Mouse (Mus musculus) C2C12 (cell line): Measurements from ENCODE around the gene Ifi202b. TPM values are rescaled to one million over a fixed set of nuclear protein-coding genes. Genes with fewer than 3 reads are reported as not detected.
"Not testable (repeated sequence)": the region's sequence is repeated elsewhere in the genome, so short reads cannot be mapped to it uniquely, and the experiment has no call there.

Experiments used
- H3K27me3 ChIP-seq: one replicate; pipeline ENCODE4 v1.6.1; 2011; ENCODE audit not compliant: control insufficient read depth, insufficient read depth, insufficient read length
- H3K36me3 ChIP-seq: one replicate; pipeline ENCODE4 v1.6.1; 2011; ENCODE audit not compliant: control insufficient read depth, insufficient read depth
- H3K4me3 ChIP-seq: one replicate; pipeline ENCODE4 v1.5.1; 2011; ENCODE audit warnings: mild to moderate bottlenecking, control low read depth; ENCODE audit not compliant: poor library complexity, insufficient read depth, severe bottlenecking
- H3K79me2 ChIP-seq: one replicate; pipeline ENCODE4 v1.6.1; 2011; ENCODE audit not compliant: control insufficient read depth, insufficient read depth
- H3K79me3 ChIP-seq: one replicate; pipeline ENCODE4 v1.6.1; 2011; ENCODE audit warnings: low read depth, control low read depth
- H3ac ChIP-seq: one replicate; pipeline ENCODE3; 2011; ENCODE audit warnings: low read depth; ENCODE audit not compliant: control insufficient read depth, insufficient read length
- CEBPB ChIP-seq: IDR thresholded peaks from one replicate; pipeline ENCODE4 v1.6.1; 2011; ENCODE audit warnings: low read depth, mild to moderate bottlenecking, control low read depth, moderate library complexity
- CTCF ChIP-seq: IDR thresholded peaks from one replicate; pipeline ENCODE4 v1.5.1; 2011; ENCODE audit not compliant: control insufficient read depth, insufficient read depth, insufficient read length
- FOSL1 ChIP-seq: IDR thresholded peaks from one replicate; pipeline ENCODE4 v1.8.0; 2011; ENCODE audit warnings: mild to moderate bottlenecking, low read length; ENCODE audit not compliant: poor library complexity, insufficient read depth, severe bottlenecking
- MAX ChIP-seq: IDR thresholded peaks from one replicate; pipeline ENCODE4 v1.6.1; 2011; ENCODE audit warnings: mild to moderate bottlenecking, control low read depth
- MYOD1 ChIP-seq: IDR thresholded peaks from one replicate; pipeline ENCODE4 v1.6.1; 2011; ENCODE audit warnings: low read depth; ENCODE audit not compliant: control insufficient read depth, insufficient read length
- MYOG ChIP-seq: IDR thresholded peaks from one replicate; pipeline ENCODE4 v1.6.1; 2011; ENCODE audit not compliant: control insufficient read depth, insufficient read length; ENCODE audit errors: extremely low read depth
- polyA plus RNA-seq: library from polyadenylated mRNA; unstranded; fragments of >200 nt; fragmentation: generic; extraction: Trizol; gene quantifications from one replicate; pipeline ENCODE4 v1.2.1, GENCODE M21; 2012; ENCODE audit warnings: missing spikeins

Ifi202b gene
- polyA plus RNA-seq, 1 experiment = 4.9 TPM

GRCm38 (mm10) chr1:173973111-173973510 lies 9.4 kb downstream of the Ifi202b start:
- no peak overlapping the region for H3ac ChIP-seq
- no peak overlapping the region for H3K4me3 ChIP-seq
- H3K27me3 ChIP-seq = no peaks in the 10 kb centered on the region
- H3K36me3 ChIP-seq = peaks cover 26% of the 10 kb centered on the region
- no peaks in the 10 kb centered on the region for H3K79me2 ChIP-seq
- TF ChIP-seq CEBPB = no peak
- H3K79me3 ChIP-seq = no peaks in the 10 kb centered on the region

DNA sequence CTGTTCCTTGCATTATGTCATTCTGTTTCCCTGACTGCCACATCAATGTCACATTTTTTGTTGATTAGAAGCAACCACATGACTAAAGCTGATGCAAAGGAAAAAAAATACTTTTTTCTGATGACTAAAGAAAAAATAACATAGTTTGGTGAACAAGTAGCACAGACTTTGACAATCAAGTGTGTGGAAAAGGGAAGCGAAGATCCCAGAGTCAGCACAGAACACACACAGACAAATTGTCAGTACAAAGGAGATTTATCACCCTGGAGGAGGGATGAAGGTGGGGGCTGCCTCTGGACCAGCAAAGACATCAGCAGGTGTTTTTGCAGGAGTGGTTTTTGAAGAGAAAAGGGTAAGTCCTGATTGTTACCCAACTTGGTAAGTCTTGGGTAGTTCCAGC lies 21.1 kb downstream of the Ifi202b start:
- H3K27me3 ChIP-seq, H3ac ChIP-seq, H3K4me3 ChIP-seq, H3K79me2 ChIP-seq, H3K36me3 ChIP-seq, H3K79me3 ChIP-seq: not testable (repeated sequence)

DNA sequence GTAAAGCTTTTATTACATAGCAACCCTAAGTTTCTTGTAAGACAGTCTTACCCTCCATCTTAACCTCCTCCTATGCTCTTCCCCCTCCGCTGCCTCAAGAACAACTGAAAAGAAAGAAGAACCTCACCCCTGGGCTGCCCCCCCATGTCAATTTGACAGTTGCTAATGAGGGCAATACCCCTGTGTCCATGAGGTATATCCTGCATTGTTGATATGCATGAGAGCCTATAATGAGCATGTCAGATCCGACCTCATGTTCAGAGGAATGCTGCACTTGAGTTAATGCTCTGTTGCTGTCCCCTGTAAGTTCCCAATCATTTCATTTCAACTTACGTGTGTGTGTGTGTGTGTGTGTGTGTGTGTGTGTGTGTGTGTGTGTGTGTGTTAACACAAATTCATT lies 22.5 kb downstream of the Ifi202b start:
- H3ac ChIP-seq, H3K36me3 ChIP-seq, H3K79me2 ChIP-seq, H3K27me3 ChIP-seq, H3K4me3 ChIP-seq, H3K79me3 ChIP-seq: not testable (repeated sequence)

GRCm38 (mm10) chr1:173955839-173956527 lies 26.6 kb downstream of the Ifi202b start:
- H3K79me2 ChIP-seq, H3K27me3 ChIP-seq, H3ac ChIP-seq, H3K79me3 ChIP-seq, H3K4me3 ChIP-seq, H3K36me3 ChIP-seq: not testable (repeated sequence)

GRCm38 (mm10) chr1:173955071-173955796 lies 27.3 kb downstream of the Ifi202b start:
- TF ChIP-seq FOSL1 (peak; percentile 92), CEBPB (peak; percentile 73), CTCF (no peak), MAX (no peak)

GRCm38 (mm10) chr1:173953563-173953962 lies 29.0 kb downstream of the Ifi202b start:
- no peaks in the 10 kb centered on the region for H3K36me3 ChIP-seq
- TF ChIP-seq CTCF = no peak
- TF ChIP-seq MYOG = no peak
- TF ChIP-seq FOSL1 = no peak
- TF ChIP-seq MAX = no peak
- TF ChIP-seq MYOD1 = no peak
- no peaks in the 10 kb centered on the region for H3K27me3 ChIP-seq
- no peak overlapping the region for H3ac ChIP-seq
- H3K79me3 ChIP-seq = no peaks in the 10 kb centered on the region
- no peaks in the 10 kb centered on the region for H3K79me2 ChIP-seq
- H3K4me3 ChIP-seq = no peak overlapping the region

More at GRCm38 (mm10) chr1:173955071-173955796, 27.3 kb downstream of the Ifi202b start:
- Histone ChIP-seq H3ac (no peak overlapping the region), H3K79me3 (no peaks in the 10 kb centered on the region), H3K36me3 (no peaks in the 10 kb centered on the region), H3K27me3 (no peaks in the 10 kb centered on the region), H3K79me2 (no peaks in the 10 kb centered on the region), H3K4me3 (no peak overlapping the region)

DNA sequence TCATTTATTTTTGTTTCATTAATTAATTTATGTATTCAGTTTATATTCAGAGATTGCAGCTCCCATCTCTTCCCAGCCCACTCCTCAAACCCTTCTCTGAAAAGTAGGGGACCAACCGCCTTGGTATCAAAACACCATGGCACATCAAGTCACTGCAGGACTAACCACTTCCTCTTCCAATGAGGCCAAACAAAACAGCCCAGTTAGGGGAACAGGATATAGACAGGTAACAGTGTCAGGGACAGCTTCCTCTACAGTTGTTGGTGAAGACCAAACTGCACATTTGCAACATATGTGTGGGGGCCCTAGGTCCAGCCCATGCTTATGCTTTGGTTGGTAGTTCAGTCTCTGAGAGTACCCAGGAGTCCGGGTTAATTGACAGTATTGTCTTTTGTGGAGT lies 33.5 kb downstream of the Ifi202b start:
- H3K27me3 ChIP-seq, H3K79me2 ChIP-seq, H3ac ChIP-seq, H3K79me3 ChIP-seq, H3K36me3 ChIP-seq, H3K4me3 ChIP-seq: not testable (repeated sequence)

GRCm38 (mm10) chr1:173942780-173943066 lies 39.8 kb downstream of the Ifi202b start:
- H3K79me3 ChIP-seq, H3K4me3 ChIP-seq, H3K36me3 ChIP-seq, H3ac ChIP-seq, H3K27me3 ChIP-seq, H3K79me2 ChIP-seq: not testable (repeated sequence)

- H3K36me3 ChIP-seq, H3K79me3 ChIP-seq, H3K4me3 ChIP-seq, H3K79me2 ChIP-seq, H3ac ChIP-seq, H3K27me3 ChIP-seq: not testable (repeated sequence)
Observed at GRCm38 (mm10) chr1:173941924-173942779, 40.4 kb downstream of the Ifi202b start, which contains the start of the genes Mndal and Ifi203. Gene Mndal, minus strand, starts transcription at chr1:173942491. Gene Ifi203, minus strand, starts transcription at chr1:173942672.

DNA sequence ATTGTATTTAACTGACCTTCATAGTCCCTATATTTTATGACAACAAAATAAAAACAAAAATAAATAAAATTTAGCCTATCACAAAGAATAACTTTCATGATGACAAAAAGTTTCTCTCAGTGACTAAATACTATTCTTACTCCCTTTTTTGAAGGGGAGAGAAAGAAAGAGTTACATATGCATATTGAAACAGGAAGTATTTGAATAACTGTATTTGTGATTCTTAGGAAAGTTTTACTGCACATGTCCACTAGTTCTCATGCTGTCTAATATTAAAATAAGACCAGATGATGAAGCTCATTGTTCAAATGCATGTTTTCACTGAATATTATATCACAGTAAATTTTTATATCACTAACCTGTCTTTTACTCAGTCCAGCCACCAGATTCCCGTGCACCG lies 41.0 kb downstream of the Ifi202b start:
- not testable (repeated sequence) for H3K79me3 ChIP-seq, H3K27me3 ChIP-seq, H3ac ChIP-seq, H3K4me3 ChIP-seq, H3K79me2 ChIP-seq, H3K36me3 ChIP-seq
